Mouse (Mus musculus): ENCODE measurements around the gene Klf12.

DNA sequence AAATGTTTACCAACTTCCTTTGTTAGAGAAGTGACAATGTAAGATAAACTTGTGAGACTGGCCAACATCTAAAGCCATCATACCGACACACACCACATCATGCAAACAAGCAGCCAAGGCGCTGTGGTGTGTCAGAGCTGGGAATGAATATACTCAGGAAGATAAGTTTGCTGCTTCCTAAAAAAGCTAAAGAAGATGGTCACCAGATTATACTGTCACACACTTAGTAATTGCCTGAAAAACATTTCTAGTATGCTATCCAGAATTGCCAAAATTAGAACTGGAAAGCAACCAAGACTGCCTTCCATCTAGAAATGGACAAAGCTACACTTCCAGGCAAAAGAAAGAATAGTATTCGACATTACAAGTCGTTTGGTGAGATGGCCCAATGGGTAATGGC is 163.4 kb downstream of the Klf12 start:
- no peak for TF ChIP-seq EP300 (IDR thresholded peaks at IDR 0.05; ENCODE audit: low read depth)
- no peak for TF ChIP-seq CTCF (IDR thresholded peaks at IDR 0.05; ENCODE audit: low read depth)
